In the genomic region with DNA sequence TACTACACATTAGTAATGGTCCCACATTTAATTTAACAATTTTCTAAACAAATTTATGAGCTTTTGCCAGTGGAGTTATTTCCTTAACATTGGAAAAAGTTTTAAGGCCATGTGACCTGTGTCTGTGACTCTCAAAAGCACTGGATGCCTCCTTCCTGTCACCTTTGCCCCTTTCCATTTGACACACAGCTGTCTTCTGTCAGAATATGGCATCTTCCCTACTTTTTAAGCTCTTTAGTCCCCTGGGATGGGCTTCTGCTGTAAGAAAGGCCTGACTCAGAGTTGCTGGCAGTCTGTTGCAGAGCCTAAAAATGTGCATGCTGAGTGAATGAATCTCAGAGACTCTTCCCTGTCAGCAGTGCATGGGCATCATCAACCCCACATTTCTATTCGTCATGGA, we compare ENCODE assay signal across 8 mouse cellular contexts.
DNase-seq lines count a peak whose midpoint lies in the region; ATAC-seq and TF ChIP-seq lines count a peak whose summit lies in the region.
"Had no signal": no experiment of that assay in that cellular context is flagged by ENCODE, and none has a peak within 500 bp of the region (broad histone marks: within the 10 kb centered on the region; RNA-seq: fewer than 3 reads in every experiment).

No protein-coding gene starts in this region.

- no peak overlapping the region for H3K27ac ChIP-seq in hindbrain, postnatal 0 days

- H3K4me1 ChIP-seq in hindbrain, postnatal 0 days (ENCODE audit: insufficient read depth, low read length), result no peaks in the 10 kb centered on the region

- peak; percentile 35 for DNase-seq in brain, adult 2 months (ENCODE audit: low read depth, low spot score)
- peak; percentile 26 for DNase-seq in gastrocnemius, postnatal 14 days
- DNase-seq in heart, postnatal 4 days, result peak; percentile 42
- DNase-seq in lung, postnatal 10 days, result peak; percentile 59
- no peak for DNase-seq in hindbrain, postnatal 0 days (ENCODE audit: low spot score)
- DNase-seq in layer of hippocampus, adult 9-11 months, result no peak
- DNase-seq in cerebellum, adult 11-12 months, result no peak
- DNase-seq: liver, postnatal 0 days had no signal

- no peaks in the 10 kb centered on the region for H3K9me3 ChIP-seq in hindbrain, postnatal 0 days (ENCODE audit: low read length)

- H3K4me3 ChIP-seq in hindbrain, postnatal 0 days (ENCODE audit: low read length), result no peak overlapping the region

- H3K36me3 ChIP-seq in hindbrain, postnatal 0 days (ENCODE audit: insufficient read depth, low read length), result no peaks in the 10 kb centered on the region

- intact Hi-C loops in gastrocnemius, postnatal 14 days (cut with DNase I; ENCODE audit: low total_unique reads), result no loop called here

- no peak for TF ChIP-seq CTCF in hindbrain, postnatal 0 days (IDR thresholded peaks at IDR 0.05; ENCODE audit: low read depth)

- no peaks in the 10 kb centered on the region for H3K27me3 ChIP-seq in hindbrain, postnatal 0 days (ENCODE audit: insufficient read depth, low read length)

- H3K4me2 ChIP-seq in hindbrain, postnatal 0 days (ENCODE audit: low read depth, low read length), result no peak overlapping the region

- no peak overlapping the region for H3K9ac ChIP-seq in hindbrain, postnatal 0 days (replicated peaks; ENCODE audit: low read length)
- H3K9ac ChIP-seq: liver, postnatal 0 days had no signal

- ATAC-seq in hindbrain, postnatal 0 days, result no peak
- ATAC-seq: liver, postnatal 0 days had no signal

- WGBS in hindbrain, postnatal 0 days, result 51% methylated on average over 1 of the region's 1 CpGs

Comparison
In these comparisons a context has a peak if more than half of its experiments do, and no peak if none do; other contexts are left out.
1. DNase-seq: peak in brain, adult 2 months (single experiment), gastrocnemius, postnatal 14 days (single experiment), heart, postnatal 4 days (single experiment) and lung, postnatal 10 days (single experiment); none in hindbrain, postnatal 0 days (single experiment), layer of hippocampus, adult 9-11 months (single experiment) and cerebellum, adult 11-12 months (single experiment).